Mouse (Mus musculus) CH12.LX (cell line): ENCODE measurements at regions not wholly inside any gene's neighbourhood (a gene's known extent, or its start where the extent isn't known, plus 50 kb on each side); places are given as distances from the start of the nearest gene placed in this dataset.

ENCODE experiments used
- DNase-seq: peaks from one replicate; pipeline ENCODE4 v3.0.0-alpha.2; 2013; ENCODE audit errors: extremely low read depth
- H3K27ac ChIP-seq: 2 replicates; pipeline ENCODE4 v1.5.1; 2012; ENCODE audit warnings: low read depth, mild to moderate bottlenecking, control low read depth, moderate library complexity; ENCODE audit not compliant: insufficient read depth
- H3K27me3 ChIP-seq: replicated peaks from 2 replicates; pipeline ENCODE3; 2012; ENCODE audit warnings: inconsistent platforms
- H3K36me3 ChIP-seq, 2 experiments: replicated peaks in 1 of 2; 2 replicates each; pipeline versions ENCODE3 to v1.6.1; 2012; ENCODE audit warnings: inconsistent platforms in 1 of 2, low read length in 1 of 2, mild to moderate bottlenecking in 1 of 2, mixed read lengths in 1 of 2, moderate library complexity in 1 of 2; ENCODE audit not compliant: control insufficient read depth in 1 of 2, insufficient read depth in 1 of 2
- H3K4me1 ChIP-seq, 2 experiments: 2 replicates each; pipeline ENCODE4 v1.6.1; 2012; ENCODE audit warnings: inconsistent platforms in 1 of 2, moderate library complexity in 1 of 2; ENCODE audit not compliant: insufficient read depth in 2 of 2, control insufficient read depth in 1 of 2
- H3K4me2 ChIP-seq: 2 replicates; pipeline ENCODE4 v1.6.1; 2012; ENCODE audit warnings: low read depth, mild to moderate bottlenecking, control low read depth; ENCODE audit not compliant: poor library complexity, insufficient read depth, severe bottlenecking
- H3K4me3 ChIP-seq, 3 experiments: fragments of 150-350 bp in 1 of 3; sonication (generic) in 1 of 3; replicated peaks in 1 of 3; 2 replicates each; pipeline versions ENCODE3 to v1.5.1; 2011 to 2012; ENCODE audit warnings: low read depth in 2 of 3, low read length in 2 of 3, mild to moderate bottlenecking in 2 of 3, moderate library complexity in 2 of 3, control low read depth in 1 of 3, improper control_type of control experiment in 1 of 3, inconsistent platforms in 1 of 3, mixed read lengths in 1 of 3; ENCODE audit not compliant: poor library complexity in 1 of 3
- H3K79me2 ChIP-seq: replicated peaks from 2 replicates; pipeline ENCODE4 v1.6.1; 2012; ENCODE audit warnings: mild to moderate bottlenecking, moderate library complexity; ENCODE audit not compliant: control insufficient read depth, poor library complexity, insufficient read depth, severe bottlenecking; ENCODE audit errors: extremely low read depth
- H3K9ac ChIP-seq: 2 replicates; pipeline ENCODE4 v1.6.1; 2012; ENCODE audit warnings: low read depth, mild to moderate bottlenecking, control low read depth, moderate library complexity; ENCODE audit not compliant: insufficient read depth
- H3K9me3 ChIP-seq: replicated peaks from 2 replicates; pipeline ENCODE3; 2012; ENCODE audit warnings: low read length, inconsistent platforms, mixed read lengths
- ELF1 ChIP-seq: IDR thresholded peaks from 2 replicates; pipeline ENCODE4 v1.6.1; 2014; ENCODE audit warnings: low read depth, mild to moderate bottlenecking, inconsistent platforms, low read length, improper control_type of control experiment
- HCFC1 ChIP-seq: IDR thresholded peaks from 2 replicates; pipeline ENCODE4 v1.6.1; 2012; ENCODE audit warnings: low read depth, mild to moderate bottlenecking, inconsistent platforms, low read length, improper control_type of control experiment
- KAT2A ChIP-seq: IDR thresholded peaks from 2 replicates; pipeline ENCODE4 v1.6.1; 2012; ENCODE audit warnings: low read length, improper control_type of control experiment, inconsistent platforms; ENCODE audit not compliant: insufficient replicate concordance
- MAFK ChIP-seq: IDR thresholded peaks from 2 replicates; pipeline ENCODE4 v1.6.1; 2011; ENCODE audit warnings: low read length, improper control_type of control experiment; ENCODE audit not compliant: insufficient replicate concordance
- MAZ ChIP-seq: IDR thresholded peaks from 2 replicates; pipeline ENCODE4 v1.6.1; 2012; ENCODE audit warnings: low read depth, mild to moderate bottlenecking, inconsistent platforms, low read length, improper control_type of control experiment, moderate library complexity
- NELFE ChIP-seq: IDR thresholded peaks from 2 replicates; pipeline ENCODE4 v1.6.1; 2011; ENCODE audit warnings: low read depth, low read length, improper control_type of control experiment
- PAX5 ChIP-seq: IDR thresholded peaks from 2 replicates; pipeline ENCODE4 v1.6.1; 2012; ENCODE audit warnings: low read length, inconsistent platforms, mixed read lengths
- POLR2A ChIP-seq: IDR thresholded peaks from 2 replicates; pipeline ENCODE4 v1.6.1; 2011; ENCODE audit warnings: low read depth, mild to moderate bottlenecking, improper control_type of control experiment, low read length
- POLR2AphosphoS2 ChIP-seq: IDR thresholded peaks from 2 replicates; pipeline ENCODE4 v1.6.1; 2011; ENCODE audit warnings: low read depth, low read length, improper control_type of control experiment
- RAD21 ChIP-seq: IDR thresholded peaks from 2 replicates; pipeline ENCODE4 v1.6.1; 2011; ENCODE audit warnings: low read depth, mild to moderate bottlenecking, low read length, improper control_type of control experiment, moderate library complexity
- RCOR1 ChIP-seq: conservative IDR thresholded peaks from 2 replicates; pipeline ENCODE4 v1.6.1; 2012; ENCODE audit warnings: low read depth, mild to moderate bottlenecking, inconsistent platforms, low read length, improper control_type of control experiment
- TBP ChIP-seq: conservative IDR thresholded peaks from 2 replicates; pipeline ENCODE4 v1.6.1; 2011; ENCODE audit warnings: low read depth, low read length, improper control_type of control experiment
- UBTF ChIP-seq: IDR thresholded peaks from 2 replicates; pipeline ENCODE4 v1.6.1; 2012; ENCODE audit warnings: low read depth, mild to moderate bottlenecking, inconsistent platforms, low read length, improper control_type of control experiment, moderate library complexity
- ZC3H11A ChIP-seq: IDR thresholded peaks from 2 replicates; pipeline ENCODE4 v1.6.1; 2012; ENCODE audit warnings: low read depth, mild to moderate bottlenecking, inconsistent platforms, low read length, improper control_type of control experiment
- ZKSCAN1 ChIP-seq: IDR thresholded peaks from 2 replicates; pipeline ENCODE4 v1.6.1; 2012; ENCODE audit warnings: low read depth, inconsistent platforms, low read length, improper control_type of control experiment, borderline replicate concordance
- ZNF384 ChIP-seq: IDR thresholded peaks from 2 replicates; pipeline ENCODE4 v1.6.1; 2012; ENCODE audit warnings: low read depth, low read length, improper control_type of control experiment, inconsistent platforms
- dilution Hi-C: fragments of 300-500 bp; cut with MboI; formaldehyde crosslinking; loops from 2 replicates; pipeline ENCODE4 v1.14.3; 2020; ENCODE audit warnings: low sequenced_read_pairs; ENCODE audit not compliant: extremely low pct_unique_long_range_greater_than_20kb, extremely low pct_ligation_motif_present
- in situ Hi-C: fragments of 300-500 bp; cut with MboI; formaldehyde crosslinking; loops from 3 replicates; pipeline ENCODE4 v1.14.3; 2019; ENCODE audit warnings: low sequenced_read_pairs, low pct_ligation_motif_present, low pct_unique_long_range_greater_than_20kb, mixed read lengths

DNA sequence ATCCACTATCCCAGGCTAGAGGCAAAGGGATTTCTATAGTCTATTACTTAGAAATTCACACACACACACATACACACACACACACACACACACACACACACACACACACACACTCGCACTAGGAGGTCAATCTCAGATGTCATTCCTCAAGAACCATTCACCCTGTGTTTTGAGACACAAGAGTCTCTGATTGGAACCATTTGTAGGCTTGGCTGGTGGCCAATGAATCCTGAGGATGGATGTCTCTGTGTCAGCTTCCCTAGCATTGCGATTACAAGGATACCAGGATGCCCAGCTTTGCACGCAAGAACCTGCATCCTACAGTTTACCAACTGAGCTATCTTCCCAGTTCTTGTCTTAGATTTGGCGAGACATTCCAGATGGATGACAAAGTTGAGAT, 186.5 kb downstream of the Lmo4 start:
- H3K27ac ChIP-seq = no peak overlapping the region
- H3K4me2 ChIP-seq = no peak overlapping the region
- H3K9ac ChIP-seq = no peak overlapping the region
- no peak overlapping the region for H3K4me3 ChIP-seq
- in situ Hi-C loops (no loop called here), dilution Hi-C loops (no loop called here)
- no peaks in the 10 kb centered on the region for H3K9me3 ChIP-seq
- no peak for TF ChIP-seq PAX5
- TF ChIP-seq RAD21 = no peak
- TF ChIP-seq NELFE = no peak
- no peak for TF ChIP-seq KAT2A
- no peak for TF ChIP-seq POLR2AphosphoS2
- no peak for TF ChIP-seq HCFC1
- no peak for TF ChIP-seq ZC3H11A
- DNase-seq = no peak
- no peaks in the 10 kb centered on the region for H3K27me3 ChIP-seq
- H3K79me2 ChIP-seq = no peaks in the 10 kb centered on the region
- H3K4me1 ChIP-seq = peaks cover 7 to 14% of the 10 kb centered on the region in 2 experiments; a peak in 3 of 4 replicates
- no peaks in the 10 kb centered on the region for H3K36me3 ChIP-seq

DNA sequence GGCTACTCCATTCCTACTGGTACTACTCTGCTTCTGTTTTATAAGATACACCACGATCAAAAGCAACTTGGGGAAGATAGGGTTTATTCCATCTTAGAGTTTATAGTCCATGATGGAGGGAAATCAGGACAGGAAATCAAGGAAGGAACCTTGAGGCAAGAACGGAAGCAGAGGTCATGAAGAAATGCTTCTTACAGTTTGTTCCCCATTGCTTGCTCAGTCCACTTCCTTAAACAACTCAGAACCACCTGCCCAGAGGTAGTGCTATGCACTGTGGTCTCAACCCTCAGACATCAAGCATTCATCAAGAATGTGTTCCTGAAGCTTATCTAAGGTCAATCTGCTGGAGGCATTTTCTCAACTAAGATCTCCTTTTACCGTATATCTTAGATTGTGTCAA, 189.8 kb downstream of the Lmo4 start:
- dilution Hi-C loops (no loop called here), in situ Hi-C loops (no loop called here)
- H3K9ac ChIP-seq = no peak overlapping the region
- no peak overlapping the region for H3K4me3 ChIP-seq
- no peaks in the 10 kb centered on the region for H3K9me3 ChIP-seq
- no peaks in the 10 kb centered on the region for H3K36me3 ChIP-seq
- H3K27ac ChIP-seq = no peak overlapping the region
- no peaks in the 10 kb centered on the region for H3K79me2 ChIP-seq
- DNase-seq = no peak
- TF ChIP-seq NELFE = no peak
- TF ChIP-seq MAZ = no peak
- no peak for TF ChIP-seq ZKSCAN1
- no peak for TF ChIP-seq MAFK
- TF ChIP-seq POLR2A = no peak
- no peak for TF ChIP-seq TBP
- TF ChIP-seq ZNF384 = no peak
- TF ChIP-seq PAX5 = no peak
- TF ChIP-seq RCOR1 = no peak
- no peak for TF ChIP-seq UBTF
- TF ChIP-seq ELF1 = no peak
- no peak for TF ChIP-seq RAD21
- H3K4me2 ChIP-seq = no peak overlapping the region
- no peaks in the 10 kb centered on the region for H3K27me3 ChIP-seq
- H3K4me1 ChIP-seq = peaks cover 6 to 25% of the 10 kb centered on the region in 2 experiments
